Mouse (Mus musculus) kidney, postnatal 0 days (tissue): ENCODE data around the gene Coro1c. TPM values are rescaled to one million over a fixed set of nuclear protein-coding genes. Genes with fewer than 3 reads are reported as not detected.
"Not testable (repeated sequence)": the region's sequence is repeated elsewhere in the genome, so short reads cannot be mapped to it uniquely, and the experiment has no call there.

Experiments used
- ATAC-seq: fragments of 200-750 bp; cut with Nextera tagmentation; replicated peaks from 2 replicates; pipeline ENCODE4 v1.8.0; 2017; ENCODE audit warnings: low read depth, moderate number of reproducible peaks, moderate TSS enrichment, moderate library complexity; ENCODE audit not compliant: low FRiP score
- DNase-seq: peaks from one replicate; pipeline ENCODE4 v3.0.0-alpha.2; 2016; ENCODE audit warnings: low spot score
- H3K27ac ChIP-seq: fragments of 300-500 bp; sonication (generic); 2 replicates; pipeline ENCODE4 v1.5.1; 2014; ENCODE audit warnings: mild to moderate bottlenecking
- H3K27me3 ChIP-seq: fragments of 300-500 bp; sonication (generic); 2 replicates; pipeline ENCODE4 v1.6.1; 2014; ENCODE audit warnings: low read length, mixed read lengths; ENCODE audit not compliant: insufficient read depth
- H3K36me3 ChIP-seq: fragments of 300-500 bp; sonication (generic); 2 replicates; pipeline ENCODE4 v1.6.1; 2014; ENCODE audit warnings: low read length, mixed read lengths; ENCODE audit not compliant: insufficient read depth
- H3K4me1 ChIP-seq: fragments of 300-500 bp; sonication (generic); replicated peaks from 2 replicates; pipeline ENCODE4 v1.6.1; 2014; ENCODE audit warnings: antibody characterized with exemption, low read length, mixed read lengths; ENCODE audit not compliant: insufficient read depth
- H3K4me2 ChIP-seq: fragments of 300-500 bp; sonication (generic); 2 replicates; pipeline ENCODE4 v1.6.1; 2014; ENCODE audit warnings: mild to moderate bottlenecking, low read length, moderate library complexity, mixed read lengths
- H3K4me3 ChIP-seq: fragments of 300-500 bp; sonication (generic); replicated peaks from 2 replicates; pipeline ENCODE4 v1.5.1; 2014; ENCODE audit warnings: low read depth, low read length
- H3K9ac ChIP-seq: fragments of 300-500 bp; sonication (generic); 2 replicates; pipeline ENCODE4 v1.6.1; 2014; ENCODE audit warnings: low read depth, low read length
- H3K9me3 ChIP-seq: fragments of 300-500 bp; sonication (generic); replicated peaks from 2 replicates; pipeline ENCODE4 v1.6.1; 2016; ENCODE audit warnings: low read length, inconsistent platforms, mixed read lengths
- CTCF ChIP-seq: IDR thresholded peaks from 2 replicates; pipeline ENCODE4 v1.5.1; 2016; ENCODE audit warnings: antibody characterized with exemption, low read depth, mild to moderate bottlenecking, moderate library complexity
- WGBS: fragments of 180-500 bp; shearing (Covaris S2); extraction: QIAGEN DNeasy Blood & Tissue Kit; methylation state at CpG from one replicate; pipeline ENCODE4 v1.1.7; 2014; 5-methylcytosine and 5-hydroxymethylcytosine counted together
- polyA plus RNA-seq: library from polyadenylated mRNA; unstranded; fragments of >200 nt; fragmentation: Nextera tagmentation; extraction: Ambion mirVana; gene quantifications from 2 replicates; pipeline ENCODE4 v1.2.1, GENCODE M21; 2015

Gene Coro1c
- polyA plus RNA-seq, 1 experiment from 2014 or later: 69.5 TPM

GRCm38 (mm10) chr5:113813608-113814007, 95.0 kb downstream of the Coro1c start:
- H3K9me3 ChIP-seq: no peaks in the 10 kb centered on the region
- H3K27me3 ChIP-seq: 0 out of 2 replicates have a peak, but pooled peaks cover 3% of the 10 kb centered on the region
- H3K4me1 ChIP-seq: no peaks in the 10 kb centered on the region
- no peak overlapping the region for H3K4me3 ChIP-seq
- H3K36me3 ChIP-seq: no peaks in the 10 kb centered on the region
- DNase-seq (no peak), ATAC-seq (no peak)
- no peak overlapping the region for H3K4me2 ChIP-seq
- H3K9ac ChIP-seq: no peak overlapping the region
- peak; percentile 50 for TF ChIP-seq CTCF
- 21% methylated on average over 9 of the region's 9 CpGs for WGBS
- no peak overlapping the region for H3K27ac ChIP-seq

- Histone ChIP-seq H3K9me3 (no peaks in the 10 kb centered on the region), H3K9ac (no peak overlapping the region), H3K36me3 (no peaks in the 10 kb centered on the region), H3K27me3 (0 out of 2 replicates have a peak, but pooled peaks cover 3% of the 10 kb centered on the region), H3K4me1 (no peaks in the 10 kb centered on the region), H3K4me3 (no peak overlapping the region), H3K27ac (no peak overlapping the region), H3K4me2 (no peak overlapping the region)
- TF ChIP-seq CTCF: no peak
- DNase-seq (no peak), ATAC-seq (no peak)
- WGBS: 93% methylated on average over 2 of the region's 2 CpGs
Observed at GRCm38 (mm10) chr5:113812638-113813037, 95.9 kb downstream of the Coro1c start.

GRCm38 (mm10) chr5:113811824-113812420, 96.6 kb downstream of the Coro1c start:
- peak; percentile 57 for TF ChIP-seq CTCF
- ATAC-seq: not testable (repeated sequence)

GRCm38 (mm10) chr5:113810111-113810510, 98.4 kb downstream of the Coro1c start:
- ATAC-seq: no peak
- no peak overlapping the region for H3K4me2 ChIP-seq

More at GRCm38 (mm10) chr5:113811824-113812420, 96.6 kb downstream of the Coro1c start:
- H3K9me3 ChIP-seq, H3K27me3 ChIP-seq, H3K4me2 ChIP-seq, H3K36me3 ChIP-seq, H3K4me1 ChIP-seq, H3K27ac ChIP-seq, H3K4me3 ChIP-seq, H3K9ac ChIP-seq, DNase-seq: not testable (repeated sequence)
- WGBS: 21% methylated on average over 11 of the region's 12 CpGs

GRCm38 (mm10) chr5:113808177-113808576, 100.4 kb downstream of the Coro1c start:
- no peaks in the 10 kb centered on the region for H3K27me3 ChIP-seq
- DNase-seq (peak; percentile 44), ATAC-seq (no peak)
- no peak for TF ChIP-seq CTCF
- no peaks in the 10 kb centered on the region for H3K36me3 ChIP-seq
- H3K4me1 ChIP-seq: no peaks in the 10 kb centered on the region
- no peaks in the 10 kb centered on the region for H3K9me3 ChIP-seq
- H3K4me3 ChIP-seq: no peak overlapping the region
- H3K27ac ChIP-seq: no peak overlapping the region
- H3K4me2 ChIP-seq: no peak overlapping the region
- 67% methylated on average over 2 of the region's 2 CpGs for WGBS
- no peak overlapping the region for H3K9ac ChIP-seq

More at GRCm38 (mm10) chr5:113810111-113810510, 98.4 kb downstream of the Coro1c start:
- H3K4me3 ChIP-seq: no peak overlapping the region
- H3K36me3 ChIP-seq: no peaks in the 10 kb centered on the region
- no peak overlapping the region for H3K9ac ChIP-seq
- no peaks in the 10 kb centered on the region for H3K9me3 ChIP-seq
- WGBS: 96% methylated on average over 4 of the region's 4 CpGs
- TF ChIP-seq CTCF: no peak
- no peaks in the 10 kb centered on the region for H3K4me1 ChIP-seq
- no peak for DNase-seq
- H3K27ac ChIP-seq: no peak overlapping the region
- H3K27me3 ChIP-seq: no peaks in the 10 kb centered on the region

GRCm38 (mm10) chr5:113807712-113808111, 100.8 kb downstream of the Coro1c start:
- no peaks in the 10 kb centered on the region for H3K4me1 ChIP-seq
- 56% methylated on average over 9 of the region's 9 CpGs for WGBS
- H3K4me2 ChIP-seq: no peak overlapping the region
- ATAC-seq: no peak
- H3K9me3 ChIP-seq: no peaks in the 10 kb centered on the region
- DNase-seq: no peak
- H3K27me3 ChIP-seq: no peaks in the 10 kb centered on the region
- no peak overlapping the region for H3K4me3 ChIP-seq
- H3K9ac ChIP-seq: no peak overlapping the region
- H3K36me3 ChIP-seq: no peaks in the 10 kb centered on the region
- no peak overlapping the region for H3K27ac ChIP-seq
- no peak for TF ChIP-seq CTCF

- ATAC-seq: no peak
Observed at GRCm38 (mm10) chr5:113806414-113806813, 102.1 kb downstream of the Coro1c start.

More at GRCm38 (mm10) chr5:113806414-113806813, 102.1 kb downstream of the Coro1c start:
- H3K27me3 ChIP-seq: no peaks in the 10 kb centered on the region
- no peak overlapping the region for H3K4me2 ChIP-seq
- no peak overlapping the region for H3K27ac ChIP-seq
- H3K4me3 ChIP-seq: no peak overlapping the region
- no peak overlapping the region for H3K9ac ChIP-seq
- no peak for DNase-seq
- H3K4me1 ChIP-seq: no peaks in the 10 kb centered on the region
- H3K9me3 ChIP-seq: no peaks in the 10 kb centered on the region
- H3K36me3 ChIP-seq: no peaks in the 10 kb centered on the region
- no peak for TF ChIP-seq CTCF
- 12% methylated on average over 10 of the region's 10 CpGs for WGBS
